Mouse (Mus musculus) heart, embryonic 16.5 days (tissue): ENCODE results near the gene Setd4. TPM values are rescaled to one million over a fixed set of nuclear protein-coding genes. Genes with fewer than 3 reads are reported as not detected.

Experiments
- ATAC-seq: fragments of 200-750 bp; cut with Nextera tagmentation; replicated peaks from 2 replicates; pipeline ENCODE4 v1.8.0; 2017; ENCODE audit warnings: moderate number of reproducible peaks; ENCODE audit not compliant: insufficient read depth, low FRiP score; ENCODE audit errors: extremely low read depth
- H3K27ac ChIP-seq: fragments of 300-500 bp; sonication (generic); 2 replicates; pipeline ENCODE4 v1.5.1; 2014; ENCODE audit warnings: mild to moderate bottlenecking, low read length, control low read depth, moderate library complexity
- H3K27me3 ChIP-seq: fragments of 300-500 bp; sonication (generic); 2 replicates; pipeline ENCODE4 v1.6.1; 2014; ENCODE audit warnings: low read length, mixed read lengths; ENCODE audit not compliant: control insufficient read depth, insufficient read depth
- H3K36me3 ChIP-seq: fragments of 300-500 bp; sonication (generic); 2 replicates; pipeline ENCODE4 v1.6.1; 2014; ENCODE audit not compliant: control insufficient read depth, insufficient read depth
- H3K4me1 ChIP-seq: fragments of 300-500 bp; sonication (generic); 2 replicates; pipeline ENCODE4 v1.6.1; 2014; ENCODE audit warnings: low read length, mixed read lengths; ENCODE audit not compliant: control insufficient read depth, insufficient read depth
- H3K4me2 ChIP-seq: fragments of 300-500 bp; sonication (generic); 2 replicates; pipeline ENCODE4 v1.6.1; 2014; ENCODE audit warnings: low read depth, mild to moderate bottlenecking, control low read depth, low read length
- H3K4me3 ChIP-seq: fragments of 300-500 bp; sonication (generic); 2 replicates; pipeline ENCODE4 v1.5.1; 2014; ENCODE audit warnings: mild to moderate bottlenecking, control low read depth, low read length
- H3K9ac ChIP-seq: fragments of 300-500 bp; sonication (generic); 2 replicates; pipeline ENCODE4 v1.6.1; 2014; ENCODE audit warnings: low read length, control low read depth
- H3K9me3 ChIP-seq: fragments of 300-500 bp; sonication (generic); replicated peaks from 2 replicates; pipeline ENCODE4 v1.6.1; 2016; ENCODE audit warnings: low read length; ENCODE audit not compliant: control insufficient read depth
- WGBS: fragments of 180-500 bp; shearing (Covaris S2); extraction: QIAGEN DNeasy Blood & Tissue Kit; methylation state at CpG from one replicate; pipeline ENCODE4 v1.1.7; 2014; 5-methylcytosine and 5-hydroxymethylcytosine counted together
- polyA plus RNA-seq: library from polyadenylated mRNA; unstranded; fragments of >200 nt; fragmentation: Nextera tagmentation; extraction: Ambion mirVana; gene quantifications from 2 replicates; pipeline ENCODE4 v1.2.1, GENCODE M21; 2015

Setd4 gene
- polyA plus RNA-seq, 1 experiment from 2014 or later, result 7.4 TPM

GRCm38 (mm10) chr16:93596807-93597206 is 7.1 kb downstream of the Setd4 start:
- Histone ChIP-seq H3K4me1 (no peaks in the 10 kb centered on the region), H3K27ac (no peak overlapping the region), H3K9me3 (no peaks in the 10 kb centered on the region), H3K36me3 (peaks cover 19% of the 10 kb centered on the region), H3K4me2 (no peak overlapping the region), H3K9ac (no peak overlapping the region), H3K27me3 (no peaks in the 10 kb centered on the region), H3K4me3 (no peak overlapping the region)
- 80% methylated on average over 7 of the region's 7 CpGs for WGBS
- no peak for ATAC-seq

DNA sequence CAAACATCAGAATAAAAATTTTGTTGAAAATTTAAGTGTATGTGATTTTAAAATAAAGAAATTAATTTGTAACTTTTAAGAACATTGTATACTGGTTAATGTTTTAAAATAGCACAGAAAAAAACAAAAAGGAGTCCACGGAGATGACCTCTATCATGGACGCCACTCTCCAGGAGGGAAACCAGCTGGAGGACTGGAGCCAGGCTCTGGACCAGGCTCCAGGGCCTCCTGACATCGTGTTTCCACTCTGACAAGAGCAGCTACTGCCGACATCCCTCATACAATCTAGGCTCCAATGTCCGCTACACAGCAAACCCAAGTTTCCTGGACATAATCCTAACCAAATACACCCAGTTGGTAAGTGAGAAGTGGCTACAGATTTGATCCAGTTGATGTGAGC is 8.1 kb downstream of the Setd4 start:
- peaks cover 20% of the 10 kb centered on the region for H3K36me3 ChIP-seq
- ATAC-seq, result no peak
- no peak overlapping the region for H3K27ac ChIP-seq
- H3K27me3 ChIP-seq, result no peaks in the 10 kb centered on the region
- H3K4me2 ChIP-seq, result no peak overlapping the region
- no peaks in the 10 kb centered on the region for H3K9me3 ChIP-seq
- H3K9ac ChIP-seq, result no peak overlapping the region
- 78% methylated on average over 5 of the region's 5 CpGs for WGBS
- no peaks in the 10 kb centered on the region for H3K4me1 ChIP-seq
- H3K4me3 ChIP-seq, result no peak overlapping the region

GRCm38 (mm10) chr16:93594448-93594847 is 9.4 kb downstream of the Setd4 start:
- peaks cover 30% of the 10 kb centered on the region for H3K36me3 ChIP-seq
- no peaks in the 10 kb centered on the region for H3K9me3 ChIP-seq
- H3K9ac ChIP-seq, result no peak overlapping the region
- no peak for ATAC-seq
- H3K4me2 ChIP-seq, result no peak overlapping the region
- WGBS, result 92% methylated on average over 10 of the region's 10 CpGs
- H3K4me1 ChIP-seq, result no peaks in the 10 kb centered on the region
- H3K27ac ChIP-seq, result no peak overlapping the region
- no peak overlapping the region for H3K4me3 ChIP-seq
- no peaks in the 10 kb centered on the region for H3K27me3 ChIP-seq

DNA sequence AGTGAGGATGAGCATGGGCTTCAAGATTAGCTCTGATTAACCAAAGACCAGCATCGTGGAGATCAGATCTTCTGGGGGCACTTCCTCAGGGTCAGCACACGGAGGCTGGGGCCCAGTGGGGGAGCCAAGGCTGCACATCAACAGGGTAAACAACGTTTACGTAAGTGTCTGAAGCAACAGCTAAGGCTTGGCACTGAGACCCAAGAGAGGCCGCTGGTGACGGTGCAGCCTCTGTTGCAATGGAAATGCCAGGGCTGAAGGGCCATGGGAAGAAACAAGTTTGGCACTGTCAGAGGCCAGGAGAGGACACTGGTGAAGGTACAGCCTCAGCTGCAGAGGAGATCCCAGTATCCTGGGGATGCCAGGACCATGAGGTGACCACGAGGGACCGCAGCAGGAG is 10.5 kb downstream of the Setd4 start:
- H3K9ac ChIP-seq, result no peak overlapping the region
- no peaks in the 10 kb centered on the region for H3K27me3 ChIP-seq
- no peak overlapping the region for H3K27ac ChIP-seq
- H3K4me3 ChIP-seq, result no peak overlapping the region
- 89% methylated on average over 8 of the region's 8 CpGs for WGBS
- no peak overlapping the region for H3K4me2 ChIP-seq
- ATAC-seq, result no peak
- no peaks in the 10 kb centered on the region for H3K4me1 ChIP-seq
- no peaks in the 10 kb centered on the region for H3K9me3 ChIP-seq
- peaks cover 29% of the 10 kb centered on the region for H3K36me3 ChIP-seq

- Histone ChIP-seq H3K27me3 (no peaks in the 10 kb centered on the region), H3K36me3 (peaks cover 22% of the 10 kb centered on the region; the same call in 1 of the 2 replicates), H3K4me1 (no peaks in the 10 kb centered on the region), H3K4me2 (no peak overlapping the region), H3K9me3 (no peaks in the 10 kb centered on the region), H3K9ac (no peak overlapping the region), H3K27ac (no peak overlapping the region), H3K4me3 (no peak overlapping the region)
- WGBS, result 90% methylated on average over 3 of the region's 3 CpGs
- no peak for ATAC-seq
These were observed 11.2 kb downstream of the Setd4 start for GRCm38 (mm10) chr16:93592711-93593110.

DNA sequence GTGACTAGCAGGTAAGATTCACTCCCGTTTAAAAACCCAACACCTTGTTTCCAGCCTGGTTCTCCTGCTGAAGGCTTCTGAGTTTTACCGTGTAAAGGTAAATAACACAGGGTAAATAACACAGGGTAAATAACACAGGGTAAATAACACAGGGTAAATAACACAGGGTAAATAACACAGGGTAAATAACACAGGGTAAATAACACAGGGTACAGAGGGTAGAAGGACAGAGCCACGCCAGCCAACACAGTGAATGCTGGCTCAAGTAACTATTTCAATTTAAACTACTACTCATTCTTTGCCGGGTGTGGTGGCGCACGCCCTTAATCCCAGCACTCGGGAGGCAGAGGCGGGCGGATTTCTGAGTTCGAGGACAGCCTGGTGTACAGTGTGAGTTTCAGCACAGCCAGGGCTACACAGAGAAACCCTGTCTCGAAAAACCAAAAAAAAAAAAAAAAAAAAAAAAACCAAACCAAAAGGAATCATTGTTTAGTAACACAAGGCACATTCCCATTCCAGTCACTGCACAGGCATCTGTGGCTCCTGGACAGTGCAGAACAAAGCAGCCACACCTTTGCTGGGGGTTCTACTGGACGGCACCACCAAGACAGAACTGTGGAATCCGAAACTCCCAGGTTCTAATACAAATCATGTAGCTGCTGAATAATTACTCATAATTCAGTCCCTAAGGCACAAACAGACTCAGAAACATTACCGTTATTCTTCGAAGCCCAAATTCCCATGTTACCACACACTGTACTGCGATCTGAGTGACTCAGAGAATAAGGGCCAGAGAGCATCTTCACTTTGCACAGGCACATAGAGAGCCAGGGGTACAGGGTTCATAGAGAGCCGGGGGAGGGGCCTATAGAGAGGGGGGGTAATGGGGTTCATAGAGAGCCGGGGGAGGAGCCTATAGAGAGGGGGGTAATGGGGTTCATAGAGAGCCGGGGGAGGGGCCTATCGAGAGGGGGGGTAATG is 12.1 kb downstream of the Setd4 start:
- Histone ChIP-seq H3K9me3 (no peaks in the 10 kb centered on the region), H3K4me2 (no peak overlapping the region), H3K4me3 (no peak overlapping the region), H3K27me3 (no peaks in the 10 kb centered on the region), H3K9ac (no peak overlapping the region), H3K36me3 (peaks cover 21% of the 10 kb centered on the region; the same call in 1 of the 2 replicates), H3K4me1 (no peaks in the 10 kb centered on the region), H3K27ac (no peak overlapping the region)
- no peak for ATAC-seq
- 88% methylated on average over 20 of the region's 20 CpGs for WGBS

DNA sequence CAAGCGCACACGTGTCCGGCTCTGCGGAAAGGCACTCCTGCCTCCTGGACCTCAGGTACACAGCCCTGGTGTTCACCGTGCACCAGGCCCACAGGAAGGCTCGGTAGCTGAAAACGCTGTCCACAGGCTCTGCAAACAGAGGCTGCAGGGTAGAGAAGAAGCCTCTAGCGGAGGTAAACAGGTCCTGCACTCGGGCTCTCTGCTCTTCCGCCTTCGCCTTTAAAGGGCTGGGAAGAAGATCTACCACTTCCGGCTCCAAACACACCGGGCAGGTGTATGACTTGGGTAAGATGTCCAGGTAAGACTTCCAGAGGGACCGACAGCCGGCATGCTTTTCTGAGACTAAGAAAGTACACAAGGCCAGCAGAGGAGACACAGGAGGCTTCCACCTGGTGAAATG is 12.9 kb downstream of the Setd4 start:
- Histone ChIP-seq H3K9me3 (no peaks in the 10 kb centered on the region), H3K4me2 (no peak overlapping the region), H3K27ac (no peak overlapping the region), H3K9ac (no peak overlapping the region), H3K27me3 (no peaks in the 10 kb centered on the region), H3K36me3 (peaks cover 19% of the 10 kb centered on the region; the same call in 1 of the 2 replicates), H3K4me3 (no peak overlapping the region), H3K4me1 (no peaks in the 10 kb centered on the region)
- WGBS, result 88% methylated on average over 15 of the region's 15 CpGs
- no peak for ATAC-seq

DNA sequence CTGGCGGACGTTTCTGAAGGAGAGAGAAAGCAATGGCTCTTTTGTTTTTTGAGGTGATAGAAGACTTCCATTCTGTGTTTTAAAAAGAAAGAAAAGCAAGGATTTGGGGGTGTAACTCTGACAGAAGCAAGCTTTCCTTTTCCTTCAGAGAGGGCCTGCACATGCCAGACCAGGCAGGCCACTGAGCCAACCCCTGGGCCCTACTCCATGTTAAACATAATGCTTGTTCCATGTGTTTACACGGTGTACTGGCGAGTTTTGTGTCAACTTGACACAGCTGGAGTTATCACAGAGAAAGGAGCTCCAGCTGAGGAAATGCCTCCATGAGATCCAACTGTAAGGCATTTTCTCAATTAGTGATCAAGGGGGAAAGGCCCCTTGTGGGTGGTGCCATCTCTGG is 15.6 kb downstream of the Setd4 start:
- Histone ChIP-seq H3K4me2 (no peak overlapping the region), H3K27me3 (no peaks in the 10 kb centered on the region), H3K36me3 (peaks cover 14% of the 10 kb centered on the region; the same call in 1 of the 2 replicates), H3K9ac (no peak overlapping the region), H3K4me3 (no peak overlapping the region), H3K27ac (no peak overlapping the region), H3K4me1 (0 out of 2 replicates have a peak, but pooled peaks cover 3% of the 10 kb centered on the region), H3K9me3 (no peaks in the 10 kb centered on the region)
- ATAC-seq, result no peak
- 44% methylated on average over 4 of the region's 4 CpGs for WGBS

- Histone ChIP-seq H3K9me3 (no peaks in the 10 kb centered on the region), H3K4me3 (peak overlapping the region; percentile 10; the same call in 1 of the 2 replicates), H3K36me3 (peaks cover 10% of the 10 kb centered on the region; the same call in 1 of the 2 replicates), H3K4me2 (peak overlapping the region; percentile 28; the same call in 1 of the 2 replicates), H3K27ac (peak overlapping the region; percentile 45), H3K9ac (no peak overlapping the region), H3K27me3 (no peaks in the 10 kb centered on the region), H3K4me1 (0 out of 2 replicates have a peak, but pooled peaks cover 3% of the 10 kb centered on the region)
- 78% methylated on average over 8 of the region's 8 CpGs for WGBS
- ATAC-seq, result peak; percentile 53; the same call in 1 of the 2 replicates
These were observed 17.5 kb downstream of the Setd4 start for GRCm38 (mm10) chr16:93586382-93586781.
